Mouse (Mus musculus): ENCODE results near the gene Prr23a2.

DNA sequence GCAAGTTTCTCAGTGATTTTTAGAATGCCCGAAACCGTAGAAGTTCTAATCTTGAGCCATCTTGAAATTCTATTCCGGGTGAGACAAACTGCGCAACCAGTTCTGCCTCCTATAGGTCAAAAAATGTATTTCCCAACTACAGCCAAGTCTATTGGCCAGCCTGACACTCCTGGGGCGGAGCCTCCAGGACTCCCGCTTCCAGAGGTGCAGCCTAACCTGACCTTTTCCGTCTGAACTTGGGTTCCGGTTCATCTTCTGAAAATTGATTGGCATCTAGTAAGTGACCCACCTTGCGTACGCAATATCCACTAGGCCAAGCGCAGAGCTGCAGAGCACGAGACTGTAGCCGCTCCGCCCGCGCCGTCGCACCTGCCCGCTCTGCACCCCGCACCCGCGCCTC lies 8.3 kb downstream of the Prr23a2 start, which contains the start of gene Prr23a3:
- TF ChIP-seq EP300 (IDR thresholded peaks at IDR 0.05; ENCODE audit: low read depth) (no peak), CTCF (IDR thresholded peaks at IDR 0.05; ENCODE audit: low read depth) (no peak)
